Mouse (Mus musculus) liver, adult 2 months (tissue): ENCODE data around the gene Opa3. TPM values are rescaled to one million over a fixed set of nuclear protein-coding genes. Genes with fewer than 3 reads are reported as not detected.

ENCODE experiments used
- DNase-seq: peaks from one replicate; pipeline ENCODE4 v3.0.0-alpha.2; 2011; ENCODE audit warnings: low read depth, low spot score; ENCODE audit errors: extremely low read depth
- H3K27ac ChIP-seq: fragments of 200-500 bp; replicated peaks from 2 replicates; pipeline ENCODE4 v1.5.1; 2012; ENCODE audit warnings: low read depth, mild to moderate bottlenecking, control low read depth, inconsistent platforms, low read length; ENCODE audit not compliant: insufficient read depth
- H3K27me3 ChIP-seq: fragments of 200-500 bp; 2 replicates; pipeline ENCODE4 v1.6.1; 2012; ENCODE audit warnings: mild to moderate bottlenecking, moderate library complexity, low read length, inconsistent platforms; ENCODE audit not compliant: control insufficient read depth, insufficient read depth
- H3K36me3 ChIP-seq: fragments of 200-500 bp; 2 replicates; pipeline ENCODE4 v1.6.1; 2012; ENCODE audit warnings: low read length, inconsistent platforms; ENCODE audit not compliant: control insufficient read depth, insufficient read depth
- H3K4me1 ChIP-seq: fragments of 200-500 bp; 2 replicates; pipeline ENCODE4 v1.6.1; 2011; ENCODE audit warnings: low read length; ENCODE audit not compliant: control insufficient read depth, insufficient read depth
- H3K4me3 ChIP-seq: fragments of 200-500 bp; 2 replicates; pipeline ENCODE4 v1.5.1; 2011; ENCODE audit warnings: low read depth, mild to moderate bottlenecking, control low read depth, low read length, moderate library complexity; ENCODE audit not compliant: insufficient read depth
- H3K79me2 ChIP-seq: fragments of 200-500 bp; 2 replicates; pipeline ENCODE4 v1.6.1; 2012; ENCODE audit warnings: inconsistent platforms, mild to moderate bottlenecking, low read length, moderate library complexity; ENCODE audit not compliant: control insufficient read depth, insufficient read depth
- H3K9ac ChIP-seq: fragments of 200-500 bp; 2 replicates; pipeline ENCODE4 v1.6.1; 2012; ENCODE audit warnings: low read depth, mild to moderate bottlenecking, control low read depth, inconsistent platforms, low read length
- CTCF ChIP-seq: fragments of 200-500 bp; IDR thresholded peaks from 2 replicates; pipeline ENCODE4 v1.5.1; 2011; ENCODE audit warnings: low read depth, low read length, control low read depth
- POLR2A ChIP-seq: fragments of 200-500 bp; IDR thresholded peaks from 2 replicates; pipeline ENCODE4 v1.6.1; 2011; ENCODE audit warnings: low read length, control low read depth; ENCODE audit not compliant: insufficient read depth; ENCODE audit errors: extremely low read depth
- WGBS: fragments of 180-500 bp; shearing (Covaris S2); methylation state at CpG from one replicate; pipeline ENCODE4 v1.1.7; 2018; 5-methylcytosine and 5-hydroxymethylcytosine counted together
- polyA plus RNA-seq: library from polyadenylated mRNA; depleted of rRNA; stranded (reverse); fragments of >200 nt; gene quantifications from 2 replicates; pipeline ENCODE4 v1.2.3, GENCODE M21; 2012
- total RNA-seq: library from RNA; depleted of rRNA; stranded (reverse); fragments of >200 nt; gene quantifications from 2 replicates; pipeline ENCODE4 v1.2.3, GENCODE M21; 2014

Gene Opa3
- total and polyA plus RNA-seq, 2 experiments, result 12.9 to 34.1 TPM

DNA sequence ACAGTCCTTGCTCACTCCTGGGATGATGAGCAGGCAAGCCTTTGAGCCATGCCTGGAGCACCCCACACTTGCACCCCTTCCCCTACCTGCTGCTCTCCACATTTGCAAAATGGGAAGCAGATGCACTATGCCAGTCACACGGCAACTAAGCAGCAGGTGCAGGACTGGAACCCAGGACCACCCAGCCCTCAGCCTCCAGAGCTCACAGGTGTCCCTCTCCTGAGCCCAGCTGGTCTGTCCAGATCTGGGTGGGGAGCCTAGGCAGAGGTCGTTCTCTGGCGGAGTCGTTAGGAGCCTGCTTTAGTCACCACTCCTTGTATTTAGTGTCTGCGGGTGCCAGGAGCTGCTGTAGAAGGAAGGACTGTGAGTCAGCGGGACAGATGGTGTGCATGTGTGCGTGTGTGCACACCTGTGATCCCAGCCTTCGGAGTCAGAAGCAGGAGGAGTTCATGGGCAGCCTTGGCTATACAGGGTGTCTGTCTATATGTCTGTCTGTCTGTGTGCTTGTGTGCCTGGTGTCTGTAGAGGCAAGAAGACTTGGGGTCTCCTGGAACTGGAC is 12.8 kb downstream of the Opa3 start:
- no peaks in the 10 kb centered on the region for H3K27me3 ChIP-seq
- no peak overlapping the region for H3K4me3 ChIP-seq
- H3K9ac ChIP-seq, result no peak overlapping the region
- H3K79me2 ChIP-seq, result peaks cover 25% of the 10 kb centered on the region; the same call in 1 of the 2 replicates
- TF ChIP-seq CTCF (no peak), POLR2A (no peak)
- H3K27ac ChIP-seq, result no peak overlapping the region
- peaks cover 5% of the 10 kb centered on the region for H3K36me3 ChIP-seq
- no peak for DNase-seq
- WGBS, result 98% methylated on average over 8 of the region's 8 CpGs
- H3K4me1 ChIP-seq, result peaks cover 8% of the 10 kb centered on the region

DNA sequence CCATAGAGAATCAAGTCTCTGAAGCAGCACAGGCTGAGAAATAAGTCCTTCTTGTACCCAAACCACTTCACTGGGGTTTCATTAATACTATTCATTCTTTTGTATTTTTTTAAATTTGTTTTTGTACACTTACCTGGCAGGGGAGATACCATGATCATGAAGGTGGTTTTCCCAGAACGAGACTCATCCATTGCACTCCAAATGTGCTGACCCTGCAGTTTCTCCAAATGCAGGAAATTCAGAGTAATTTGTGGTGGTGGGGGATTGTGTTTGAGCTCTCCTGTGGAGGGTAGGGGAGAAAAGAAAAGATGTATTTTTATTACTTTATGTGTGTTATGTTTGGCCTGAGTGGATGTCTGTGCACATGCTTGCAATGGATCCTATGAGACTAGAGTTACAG is 13.9 kb downstream of the Opa3 start:
- Histone ChIP-seq H3K4me1 (no peaks in the 10 kb centered on the region), H3K27me3 (no peaks in the 10 kb centered on the region), H3K9ac (no peak overlapping the region), H3K79me2 (peaks cover 24% of the 10 kb centered on the region; the same call in 1 of the 2 replicates), H3K36me3 (peaks cover 6% of the 10 kb centered on the region), H3K4me3 (no peak overlapping the region), H3K27ac (no peak overlapping the region)
- no peak for DNase-seq
- 84% methylated on average over 1 of the region's 1 CpGs for WGBS
- no peak for TF ChIP-seq POLR2A
- TF ChIP-seq CTCF, result no peak

DNA sequence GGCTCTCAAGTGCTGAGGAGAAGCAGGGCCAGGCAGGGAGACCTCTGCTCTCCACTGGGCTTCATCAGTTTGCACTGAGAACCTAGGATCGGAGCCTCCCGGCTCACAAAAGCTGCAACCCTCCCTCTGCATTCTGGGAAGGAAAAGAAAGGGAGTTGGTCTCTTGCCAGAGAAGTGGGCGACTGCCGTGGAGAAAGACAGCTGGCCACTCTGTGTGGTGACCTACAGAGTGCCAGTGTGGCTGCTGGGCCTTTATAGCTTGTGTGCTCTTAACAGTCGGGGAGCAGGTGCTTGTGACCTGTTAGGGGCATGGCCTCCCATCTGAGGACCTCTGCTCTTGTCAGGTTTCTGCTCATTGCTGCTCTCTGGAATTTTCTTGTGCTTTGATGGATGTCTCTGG is 15.7 kb downstream of the Opa3 start:
- H3K79me2 ChIP-seq, result peaks cover 16% of the 10 kb centered on the region; the same call in 1 of the 2 replicates
- no peak for DNase-seq
- no peaks in the 10 kb centered on the region for H3K4me1 ChIP-seq
- WGBS, result 55% methylated on average over 5 of the region's 5 CpGs
- H3K27ac ChIP-seq, result no peak overlapping the region
- H3K27me3 ChIP-seq, result no peaks in the 10 kb centered on the region
- no peak overlapping the region for H3K9ac ChIP-seq
- TF ChIP-seq POLR2A, result no peak
- TF ChIP-seq CTCF, result no peak
- no peak overlapping the region for H3K4me3 ChIP-seq
- H3K36me3 ChIP-seq, result peaks cover 6% of the 10 kb centered on the region

DNA sequence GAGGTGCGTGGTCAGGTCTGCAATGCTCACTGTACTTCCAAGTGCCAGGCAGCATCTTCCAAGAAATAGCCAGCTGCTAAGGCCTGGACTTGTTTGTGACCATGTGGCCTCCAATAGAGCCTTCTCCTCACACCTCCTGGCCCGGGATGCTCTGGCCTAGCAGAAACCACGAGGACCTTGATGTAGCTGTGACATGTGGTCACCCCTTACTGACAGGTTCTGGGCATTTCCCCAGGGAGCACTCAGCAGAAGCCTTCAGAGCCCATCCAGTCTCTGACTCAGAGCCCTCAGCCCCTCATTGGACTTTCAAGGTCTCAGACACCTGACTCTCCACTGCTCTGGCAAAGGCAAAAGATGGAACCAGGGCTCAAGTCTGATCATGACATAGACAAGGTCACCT is 16.9 kb downstream of the Opa3 start:
- no peak overlapping the region for H3K9ac ChIP-seq
- peaks cover 6% of the 10 kb centered on the region for H3K36me3 ChIP-seq
- 87% methylated on average over 3 of the region's 3 CpGs for whole genome bisulfite sequencing
- no peak for DNase-seq
- no peak overlapping the region for H3K27ac ChIP-seq
- no peak overlapping the region for H3K4me3 ChIP-seq
- no peak for TF ChIP-seq CTCF
- H3K79me2 ChIP-seq, result peaks cover 8% of the 10 kb centered on the region; the same call in 1 of the 2 replicates
- H3K4me1 ChIP-seq, result no peaks in the 10 kb centered on the region
- H3K27me3 ChIP-seq, result no peaks in the 10 kb centered on the region

DNA sequence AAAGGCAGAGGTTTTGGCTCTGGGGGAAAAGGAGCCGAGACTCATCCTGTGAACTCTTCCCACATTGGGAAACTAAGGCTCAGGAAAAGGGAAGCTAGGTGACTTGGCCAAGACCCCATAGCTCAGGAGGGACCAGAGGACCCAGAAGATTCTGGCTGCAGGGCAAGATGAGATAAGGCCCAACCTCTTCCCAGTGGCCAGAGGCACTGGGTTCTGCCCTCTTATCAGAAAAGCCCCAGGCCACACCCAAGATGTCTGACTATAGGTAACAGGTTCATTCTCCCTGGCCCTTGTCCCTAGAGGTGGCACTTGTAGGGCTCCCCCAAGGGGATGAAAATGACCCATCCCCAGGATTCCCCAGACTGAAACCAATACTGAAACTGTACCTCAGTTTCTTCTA is 18.7 kb downstream of the Opa3 start:
- H3K27ac ChIP-seq, result no peak overlapping the region
- no peaks in the 10 kb centered on the region for H3K27me3 ChIP-seq
- H3K79me2 ChIP-seq, result no peaks in the 10 kb centered on the region; the same call in 1 of the 2 replicates
- no peak for DNase-seq
- WGBS, result 100% methylated on average over 1 of the region's 1 CpGs
- H3K4me1 ChIP-seq, result no peaks in the 10 kb centered on the region
- H3K4me3 ChIP-seq, result no peak overlapping the region
- peaks cover 6% of the 10 kb centered on the region for H3K36me3 ChIP-seq
- no peak overlapping the region for H3K9ac ChIP-seq
- TF ChIP-seq POLR2A (no peak), CTCF (no peak)

DNA sequence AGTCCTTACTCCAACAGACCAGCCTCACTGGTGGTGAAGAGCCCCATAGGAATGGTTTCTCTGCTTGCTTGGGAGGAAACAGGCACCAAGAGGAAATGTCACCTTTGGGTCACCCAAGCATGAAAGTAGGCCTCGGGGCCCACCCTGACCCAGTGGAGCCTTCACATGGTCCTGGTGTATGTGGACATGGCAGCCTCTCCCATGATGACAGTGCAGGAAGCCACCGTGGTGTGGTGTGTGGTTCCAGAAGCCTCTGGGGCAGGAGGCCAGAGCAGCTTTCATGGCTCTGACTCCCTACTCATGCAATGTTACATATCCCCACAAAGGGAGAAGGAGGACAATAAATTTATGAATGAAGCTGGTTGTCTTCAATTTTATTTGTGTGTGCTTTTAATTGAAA is 19.4 kb downstream of the Opa3 start:
- 87% methylated on average over 2 of the region's 2 CpGs for WGBS
- TF ChIP-seq CTCF, result no peak
- TF ChIP-seq POLR2A, result no peak
- DNase-seq, result no peak

More for the DNA sequence above, 19.4 kb downstream of the Opa3 start:
- H3K27me3 ChIP-seq, result no peaks in the 10 kb centered on the region
- H3K4me1 ChIP-seq, result no peaks in the 10 kb centered on the region
- peaks cover 6% of the 10 kb centered on the region for H3K36me3 ChIP-seq
- no peak overlapping the region for H3K27ac ChIP-seq
- no peak overlapping the region for H3K4me3 ChIP-seq
- no peak overlapping the region for H3K9ac ChIP-seq
- H3K79me2 ChIP-seq, result no peaks in the 10 kb centered on the region; the same call in 1 of the 2 replicates
